Mouse (Mus musculus): Measurements from ENCODE around the gene Wdfy2.
"Not testable (repeated sequence)": the region's sequence is repeated elsewhere in the genome, so short reads cannot be mapped to it uniquely, and the experiment has no call there.

Gene Wdfy2

GRCm38 (mm10) chr14:62837641-62838252, at the start of gene Wdfy2:
Gene Wdfy2 (plus strand): TSS chr14:62837678.
- peak; percentile 71 to 79 for DNase-seq (ENCODE audit: low spot score in 2 of 2)

DNA sequence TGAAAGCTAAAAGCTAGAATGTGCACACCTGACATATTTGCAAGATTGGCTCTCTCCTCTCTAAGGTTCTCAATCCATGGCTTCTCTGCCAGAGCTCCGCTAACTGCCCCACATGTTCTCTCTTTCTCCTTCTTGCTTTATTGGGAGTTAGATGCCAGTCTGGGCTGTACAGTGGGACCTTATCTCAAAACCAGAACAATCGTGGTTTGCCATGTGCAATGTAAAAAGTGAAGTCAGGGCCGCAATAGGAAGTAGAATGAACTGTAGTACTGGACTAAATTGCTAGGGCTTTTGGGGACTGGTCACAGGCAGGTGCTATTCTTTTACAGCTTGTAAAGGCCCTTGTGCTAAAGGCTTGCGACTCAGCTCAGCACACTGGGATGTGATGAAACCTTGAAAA, 48.2 kb upstream of the Wdfy2 start:
- no peak for DNase-seq (ENCODE audit: low spot score in 2 of 2)

DNA sequence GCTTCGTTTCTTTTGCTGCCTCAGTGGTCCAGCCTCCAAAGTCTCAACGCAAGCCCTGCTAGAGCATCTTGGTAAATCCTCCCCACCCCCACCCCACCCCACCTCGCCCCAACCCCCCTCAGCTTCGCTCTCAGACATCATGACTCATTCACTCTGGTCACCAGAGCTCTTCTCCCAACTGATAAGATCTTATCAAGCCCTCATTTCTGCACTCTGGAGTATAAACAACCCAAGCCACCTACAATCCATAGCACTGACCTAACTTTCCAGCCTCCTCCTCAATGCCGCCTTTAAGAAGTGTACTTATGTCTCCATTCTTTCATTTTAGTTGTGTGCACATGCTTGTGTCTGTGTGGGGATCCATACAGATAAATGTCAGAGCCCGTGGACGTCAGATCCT, 41.8 kb upstream of the Wdfy2 start:
- no peak for DNase-seq (ENCODE audit: low spot score in 2 of 2)

GRCm38 (mm10) chr14:62798608-62799101, 38.8 kb upstream of the Wdfy2 start:
- no peak for DNase-seq (ENCODE audit: low spot score in 2 of 2)

GRCm38 (mm10) chr14:62800791-62801190, 36.7 kb upstream of the Wdfy2 start:
- DNase-seq (ENCODE audit: low spot score in 2 of 2) = peak; percentile 43 to 53

DNA sequence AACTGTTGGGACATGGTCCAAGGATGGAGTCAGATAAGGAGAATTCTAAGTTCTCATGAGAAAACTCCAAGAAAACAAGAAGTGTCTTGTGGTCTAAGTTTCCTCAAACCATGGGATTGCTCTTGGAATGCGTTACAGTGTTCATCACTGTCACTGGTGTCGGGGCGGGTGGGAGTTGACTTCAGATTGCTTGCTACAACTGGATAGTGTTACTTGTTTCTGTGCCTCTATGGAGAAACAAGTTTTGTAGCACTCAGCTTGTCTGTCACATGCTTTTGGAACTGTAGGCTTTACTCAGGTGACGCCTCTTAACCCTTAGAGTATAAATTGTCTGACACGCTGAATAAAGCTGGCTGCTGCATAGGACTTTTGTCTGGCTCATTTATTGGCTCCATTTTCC, 34.3 kb upstream of the Wdfy2 start:
- DNase-seq (ENCODE audit: low spot score in 2 of 2) = no peak

DNA sequence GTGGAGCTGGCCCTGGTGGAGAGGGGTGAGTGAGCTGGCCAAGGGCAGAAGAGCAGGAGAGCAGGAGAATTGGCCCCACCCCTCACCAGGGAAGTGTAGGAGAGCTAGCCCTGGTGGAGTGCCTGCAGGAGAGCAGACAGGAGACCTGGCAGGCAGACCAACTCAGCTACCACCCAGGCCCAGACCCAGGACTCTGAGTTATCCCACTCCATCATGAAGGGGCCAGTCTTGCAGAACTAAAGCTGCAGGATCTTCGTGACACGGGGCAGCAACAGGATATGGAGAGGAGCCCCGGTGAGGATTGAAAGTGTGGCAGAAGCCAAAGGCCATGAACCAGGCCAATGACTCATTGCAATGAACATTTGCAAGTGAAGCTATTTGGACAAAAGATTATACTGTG, 30.6 kb upstream of the Wdfy2 start:
- no peak for DNase-seq (ENCODE audit: low spot score in 2 of 2)

GRCm38 (mm10) chr14:62808661-62809523, 28.6 kb upstream of the Wdfy2 start:
- no peak for DNase-seq (ENCODE audit: low spot score in 2 of 2)

DNA sequence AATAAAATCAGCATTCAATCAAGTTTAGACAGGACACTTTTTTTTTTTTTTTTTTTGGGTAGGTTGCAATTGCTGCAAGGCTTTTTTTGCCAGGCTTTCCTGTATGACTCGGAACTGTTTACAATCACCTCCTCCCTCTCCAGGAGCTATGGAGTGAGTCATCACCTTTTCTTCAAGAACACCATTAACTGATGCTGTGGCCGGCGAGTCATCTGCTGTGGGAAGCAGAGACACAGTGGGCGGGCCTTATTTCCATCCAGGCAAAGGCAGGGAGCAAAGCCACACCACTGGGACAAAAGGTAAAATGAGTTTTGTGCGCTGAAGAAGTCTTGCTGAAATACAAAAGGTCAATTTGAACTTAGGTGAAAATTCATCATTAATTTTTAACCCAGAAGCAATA, 24.7 kb upstream of the Wdfy2 start:
- no peak for DNase-seq (ENCODE audit: low spot score in 2 of 2)

DNA sequence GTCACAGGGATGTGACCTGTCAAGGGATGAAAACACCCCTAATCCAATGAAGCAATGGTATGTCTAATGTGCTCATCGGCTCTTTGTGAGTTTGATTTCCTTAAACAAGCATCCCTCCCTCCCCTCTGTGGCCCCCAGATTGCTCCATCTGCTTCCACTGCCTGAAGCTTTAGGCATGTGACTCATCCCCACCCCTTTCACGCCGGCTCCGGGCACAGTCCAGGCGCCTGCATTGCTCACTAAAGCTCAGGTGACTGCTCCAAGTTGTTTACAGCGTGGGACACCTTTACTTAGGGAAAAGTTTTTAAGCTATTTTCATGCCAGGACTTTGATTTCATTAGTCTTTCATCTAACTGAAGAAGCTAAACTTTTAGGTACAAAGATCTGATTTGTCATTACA, 22.9 kb upstream of the Wdfy2 start:
- no peak for DNase-seq (ENCODE audit: low spot score in 2 of 2)

- no peak for DNase-seq (ENCODE audit: low spot score in 2 of 2)
These were observed 20.7 kb upstream of the Wdfy2 start for GRCm38 (mm10) chr14:62816827-62817226.

DNA sequence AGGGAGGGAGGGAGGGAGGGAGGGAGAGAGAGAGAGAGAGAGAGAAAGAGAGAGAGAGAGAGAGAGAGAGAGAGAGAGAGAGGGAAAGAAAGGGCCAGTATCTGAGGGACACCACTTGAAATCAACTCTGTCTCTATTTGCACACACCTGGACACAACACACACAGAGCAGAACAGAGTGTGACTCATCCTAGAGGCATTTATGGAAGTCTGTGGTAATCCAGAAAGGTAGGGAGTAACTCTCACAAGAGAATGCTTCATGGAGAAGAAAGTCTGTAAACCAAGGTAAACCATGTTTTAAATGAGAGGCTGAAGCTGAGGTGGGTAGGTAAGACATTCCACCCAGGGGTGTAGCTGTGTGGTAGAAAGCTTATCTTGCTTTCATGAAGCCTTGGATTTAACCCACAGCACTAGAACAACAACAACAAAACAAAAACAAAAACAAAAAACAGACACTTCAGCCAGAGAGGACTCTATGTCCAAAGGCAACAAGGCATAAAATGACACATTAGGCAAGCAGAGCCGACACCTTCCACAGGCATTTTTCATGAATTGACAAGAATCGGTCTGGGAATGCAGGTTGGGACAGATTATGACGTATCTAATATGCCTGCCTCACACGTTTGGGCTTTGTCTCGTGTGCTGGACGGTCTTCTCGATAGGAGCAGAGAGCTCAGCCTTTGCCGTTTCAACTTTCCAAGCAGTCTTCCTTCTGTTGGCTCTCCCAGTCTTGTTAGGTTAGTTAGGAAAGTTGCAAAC, 11.7 kb upstream of the Wdfy2 start:
- no peak for DNase-seq (ENCODE audit: low spot score in 2 of 2)

DNA sequence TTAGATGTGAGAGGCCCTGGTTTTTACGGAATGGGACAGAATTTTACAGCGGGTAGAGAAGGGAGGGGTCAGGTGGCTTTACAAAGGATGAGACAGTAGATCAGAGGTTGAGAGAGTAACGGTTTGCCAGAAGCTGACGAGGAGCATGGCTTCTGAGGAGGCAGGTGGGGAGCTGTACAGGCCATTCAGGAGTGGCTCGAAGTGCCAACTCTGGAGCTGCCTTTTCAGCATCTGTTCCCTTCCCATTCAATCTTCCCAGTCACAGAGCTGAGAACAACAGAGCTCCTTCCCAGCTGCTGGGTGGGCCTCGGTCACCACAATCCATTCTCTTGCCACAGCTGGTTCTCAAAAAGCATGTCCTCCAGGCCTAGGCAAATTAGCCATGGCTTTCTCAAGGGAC, 8.2 kb upstream of the Wdfy2 start:
- DNase-seq (ENCODE audit: low spot score in 2 of 2) = no peak

DNA sequence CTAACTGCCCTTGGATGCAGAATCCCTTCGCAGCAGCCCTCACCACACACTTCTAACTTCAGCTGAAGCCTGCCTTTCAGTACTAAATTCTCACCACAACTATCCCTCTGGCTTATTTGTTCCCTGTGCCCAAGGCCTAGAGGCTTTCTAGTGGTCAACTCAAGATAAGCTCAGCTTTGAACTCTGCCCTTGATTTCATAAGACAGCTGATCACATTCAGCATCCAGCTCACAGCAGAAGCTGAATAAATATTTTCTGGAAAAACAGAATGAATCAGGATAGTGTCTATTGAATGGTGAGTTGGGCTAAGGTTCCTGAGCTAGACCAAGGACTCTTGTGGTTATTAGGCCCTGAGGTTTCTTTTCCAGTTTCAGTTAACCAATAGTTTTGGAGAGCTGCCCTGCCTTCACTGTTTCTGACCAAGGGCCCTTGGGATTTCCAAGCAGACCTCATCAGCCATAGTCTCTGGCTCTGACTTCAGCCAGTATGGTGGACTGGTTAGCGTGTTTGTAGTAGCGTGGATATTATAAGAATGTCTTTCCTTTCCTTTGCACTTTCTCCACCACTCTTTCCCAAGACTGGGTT, 5.7 kb upstream of the Wdfy2 start:
- DNase-seq (ENCODE audit: low spot score in 2 of 2) = no peak

- no peak for DNase-seq (ENCODE audit: low spot score in 2 of 2)
These were observed 4.4 kb upstream of the Wdfy2 start for GRCm38 (mm10) chr14:62833036-62833435.

DNA sequence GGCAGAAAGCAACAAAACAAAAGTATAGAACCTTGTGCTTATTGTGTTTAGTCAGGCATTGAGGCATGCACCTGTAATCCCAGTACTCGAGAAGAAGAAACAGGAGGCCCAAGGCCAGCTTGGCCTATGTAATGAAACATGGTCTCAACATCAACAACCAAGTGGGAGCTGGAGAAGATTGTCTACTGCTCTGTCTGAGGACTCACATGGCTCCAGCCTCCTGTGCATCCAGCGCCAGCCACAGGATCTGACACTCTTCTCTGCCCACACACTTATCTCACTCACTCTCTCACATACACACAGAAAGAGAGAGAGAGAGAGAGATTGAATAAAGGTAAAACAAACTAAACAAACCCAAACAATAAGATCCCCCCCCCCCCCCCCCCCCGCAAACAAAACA, 3.9 kb upstream of the Wdfy2 start:
- DNase-seq (ENCODE audit: low spot score in 2 of 2) = no peak

GRCm38 (mm10) chr14:62835737-62836136, 1.7 kb upstream of the Wdfy2 start:
- DNase-seq (ENCODE audit: low spot score in 2 of 2) = not testable (repeated sequence)

GRCm38 (mm10) chr14:62836926-62837640, 395 bp upstream of the Wdfy2 start:
- DNase-seq (ENCODE audit: low spot score in 2 of 2) = peak; percentile 99

DNA sequence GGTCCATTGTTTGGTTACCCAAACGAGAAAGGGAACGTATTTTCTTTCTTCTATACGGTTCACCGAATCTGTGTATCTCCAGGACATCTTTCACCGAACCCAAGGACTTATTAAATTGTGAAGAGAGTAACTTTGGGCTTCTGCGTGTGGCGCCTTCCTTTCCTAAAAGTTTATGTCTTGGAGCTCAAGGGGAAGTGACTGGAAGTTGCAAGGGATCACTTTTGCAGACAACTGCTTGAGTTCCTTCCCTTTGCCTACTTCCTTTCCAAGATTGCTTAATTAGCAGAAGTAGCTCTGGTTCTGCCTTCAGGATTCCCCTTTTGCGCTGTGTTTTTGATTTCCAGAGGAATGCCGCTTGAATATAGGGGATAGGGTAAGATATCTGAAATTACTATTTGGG, 858 bp downstream of the Wdfy2 start:
- DNase-seq (ENCODE audit: low spot score in 2 of 2) = no peak

- DNase-seq (ENCODE audit: low spot score in 2 of 2) = no peak
These were observed 4.2 kb downstream of the Wdfy2 start for GRCm38 (mm10) chr14:62841726-62842125.

- no peak for DNase-seq (ENCODE audit: low spot score in 2 of 2)
These were observed 5.0 kb downstream of the Wdfy2 start for GRCm38 (mm10) chr14:62842495-62842894.

All from right cerebral cortex, postnatal 10 days (tissue).